Mouse (Mus musculus): ENCODE data around the gene Gak. TPM values are rescaled to one million over a fixed set of nuclear protein-coding genes. Genes with fewer than 3 reads are reported as not detected.
"Not testable (repeated sequence)": the region's sequence is repeated elsewhere in the genome, so short reads cannot be mapped to it uniquely, and the experiment has no call there.

Gak gene
- polyA plus RNA-seq, 2 experiments from 2014 or later: 65.0 to 101 TPM

DNA sequence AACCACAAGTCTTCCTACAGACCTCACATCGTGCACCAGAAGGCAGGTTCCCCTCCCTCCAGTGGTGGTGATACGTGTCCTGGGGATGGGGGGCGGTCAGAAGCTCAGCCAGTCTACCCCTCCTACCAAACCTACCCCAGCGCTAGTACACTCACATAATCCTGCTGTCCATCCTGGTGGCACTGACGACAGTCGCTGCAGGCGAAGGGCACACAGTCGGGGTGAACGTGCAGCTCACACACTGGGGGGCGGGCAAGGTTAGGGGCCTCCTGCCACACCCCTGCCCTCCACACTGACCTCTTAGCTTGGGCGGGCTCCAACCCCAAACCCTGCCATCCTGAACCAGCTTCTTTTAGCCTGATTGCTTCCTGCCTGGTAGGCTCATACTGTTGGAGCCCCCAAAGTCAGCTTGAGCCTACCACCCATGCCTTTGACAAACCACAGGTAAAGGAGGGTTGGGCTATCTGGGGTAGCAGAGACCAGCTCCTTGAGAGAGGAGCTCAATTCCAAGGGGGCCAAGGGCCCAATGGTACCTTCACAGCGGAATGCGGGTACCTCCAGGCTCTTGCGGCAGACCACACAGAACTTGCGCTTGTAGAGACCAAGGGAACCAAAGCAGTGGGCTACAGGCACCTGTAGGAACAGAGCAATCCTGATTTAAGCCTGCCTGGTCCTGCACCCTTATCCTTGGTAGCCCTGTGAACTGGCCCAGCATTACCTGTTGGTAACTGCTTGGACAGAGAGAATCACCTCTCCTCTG, 26.5 kb upstream of the Gak start:
- no peak for ATAC-seq

- ATAC-seq: no peak
These were observed 25.8 kb upstream of the Gak start for GRCm38 (mm10) chr5:108655381-108655780.

- ATAC-seq: no peak
These were observed 25.0 kb upstream of the Gak start for GRCm38 (mm10) chr5:108654444-108654990.

DNA sequence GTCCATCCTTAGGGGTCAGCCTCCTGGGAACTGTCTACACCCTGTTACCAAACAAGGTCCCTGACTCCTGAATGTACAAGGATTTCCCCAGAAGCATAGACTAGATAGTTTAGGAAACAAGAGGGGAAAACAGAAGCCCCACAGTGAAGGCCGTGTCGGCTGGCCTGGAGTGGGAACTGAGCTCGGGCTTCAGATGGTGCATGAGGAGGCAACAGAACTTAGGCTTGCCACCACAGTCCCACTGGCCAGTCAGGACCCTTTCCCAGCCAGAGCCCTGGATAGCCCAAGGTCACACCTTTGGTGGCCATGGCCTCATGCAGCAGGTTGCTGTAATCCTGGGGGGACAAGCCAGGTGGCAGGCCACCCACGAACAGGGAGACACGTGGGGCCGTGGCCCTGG, 23.8 kb upstream of the Gak start:
- ATAC-seq: no peak

DNA sequence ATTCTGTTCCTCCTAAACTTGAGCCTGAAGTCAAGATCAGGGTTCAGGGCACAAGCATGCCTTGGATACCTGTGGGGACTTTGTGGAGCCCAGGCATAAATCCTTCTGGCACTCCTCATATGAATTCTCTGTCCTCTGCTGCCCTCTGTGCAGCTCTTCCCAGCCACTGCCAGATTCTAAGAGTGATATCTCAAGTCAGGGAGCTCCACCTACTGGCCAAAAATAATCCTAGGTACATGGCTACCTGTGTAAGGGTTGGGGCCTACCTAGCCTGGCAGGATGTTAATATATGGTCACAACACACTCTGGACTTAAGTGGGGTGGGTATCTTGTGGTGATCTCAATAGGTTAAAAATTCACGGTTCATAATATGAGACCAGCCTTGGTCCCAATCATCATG, 22.3 kb upstream of the Gak start:
- peak; percentile 91 for ATAC-seq

- ATAC-seq: no peak
These were observed 21.7 kb upstream of the Gak start for GRCm38 (mm10) chr5:108651136-108651720.

DNA sequence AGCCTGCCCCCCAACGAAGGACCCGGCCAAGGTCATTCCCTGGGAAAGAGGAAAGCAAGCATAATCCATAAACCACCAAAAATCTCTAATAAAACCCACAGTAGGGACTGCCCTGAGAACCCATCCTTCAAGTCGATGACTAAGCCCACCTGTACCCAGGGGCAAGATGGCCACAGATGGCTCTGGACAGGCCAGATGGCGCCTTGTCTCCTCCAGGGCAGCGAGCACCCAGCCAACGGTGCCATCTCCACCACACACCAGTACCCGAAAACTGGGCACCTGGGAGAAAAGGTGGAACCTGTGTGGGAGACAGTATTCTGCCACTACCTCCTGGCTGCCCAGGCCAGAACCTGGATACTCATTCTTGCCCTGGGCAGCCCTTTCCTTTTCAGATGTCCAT, 20.8 kb upstream of the Gak start:
- no peak for ATAC-seq

- no peak for ATAC-seq
These were observed 19.5 kb upstream of the Gak start for GRCm38 (mm10) chr5:108648937-108649576.

DNA sequence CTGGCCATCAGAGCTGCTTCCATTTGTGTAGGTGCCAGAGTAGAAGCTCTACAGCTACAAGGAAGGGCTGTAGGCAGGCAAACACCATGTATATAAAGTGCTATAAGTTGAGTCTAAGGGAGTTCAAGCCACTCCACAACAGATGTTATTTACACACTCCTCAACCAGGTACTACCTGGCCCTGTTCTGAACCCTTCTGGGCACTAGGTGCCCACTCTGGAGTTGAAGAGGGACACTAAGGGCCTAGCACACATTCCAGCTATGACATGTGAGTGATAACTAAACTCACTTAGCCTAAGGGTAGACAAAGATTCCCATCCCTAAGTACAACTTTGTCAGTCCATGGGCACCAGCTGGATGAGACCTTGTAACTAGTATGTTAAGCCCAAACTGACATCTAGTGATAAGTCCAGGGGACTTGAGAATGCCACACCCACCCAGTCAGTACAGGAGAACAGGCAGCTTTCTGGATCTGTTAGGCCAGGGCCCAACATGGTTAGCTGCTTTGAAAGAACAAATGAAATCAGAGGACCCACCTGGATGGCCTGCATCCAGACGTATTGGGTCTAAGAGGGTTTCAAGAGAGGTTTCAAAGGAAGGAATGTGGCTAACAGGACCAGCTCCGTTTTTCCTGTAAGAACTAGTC, 18.4 kb upstream of the Gak start:
- no peak for ATAC-seq

DNA sequence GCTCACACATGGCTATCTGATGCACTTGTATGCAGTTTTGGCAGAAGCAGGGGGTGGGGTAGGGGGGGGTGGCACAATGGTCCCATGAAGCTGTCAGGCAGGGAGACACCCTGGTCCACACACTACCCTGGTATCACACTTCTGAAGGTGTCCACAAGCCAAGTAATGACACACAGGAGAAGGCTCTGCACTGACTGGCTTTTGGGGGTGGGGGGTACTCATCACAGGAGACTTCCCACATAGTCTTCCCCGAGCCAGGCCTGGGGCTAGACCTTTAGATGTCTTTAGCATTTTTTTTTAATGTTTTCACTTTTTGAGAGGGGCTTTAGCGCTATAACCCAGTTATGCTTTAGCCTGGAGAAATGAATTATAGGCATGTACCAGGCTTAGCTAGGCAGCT, 17.8 kb upstream of the Gak start:
- ATAC-seq: no peak

DNA sequence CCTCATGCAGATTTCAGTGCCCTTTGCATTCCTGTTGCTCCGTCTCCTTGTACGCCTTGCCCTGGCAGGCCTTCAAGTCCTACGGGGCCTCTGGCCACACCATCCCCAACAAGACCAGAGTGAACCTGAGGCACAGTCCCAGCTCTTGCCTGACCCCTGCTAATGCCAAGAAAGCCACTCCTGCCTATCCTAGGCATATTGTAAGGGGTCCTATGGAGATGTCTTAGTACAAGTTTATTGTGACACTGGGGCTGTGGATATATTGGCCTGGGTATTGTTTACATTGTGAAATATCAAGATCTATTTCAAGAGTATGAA, 16.7 kb upstream of the Gak start:
- ATAC-seq: no peak

DNA sequence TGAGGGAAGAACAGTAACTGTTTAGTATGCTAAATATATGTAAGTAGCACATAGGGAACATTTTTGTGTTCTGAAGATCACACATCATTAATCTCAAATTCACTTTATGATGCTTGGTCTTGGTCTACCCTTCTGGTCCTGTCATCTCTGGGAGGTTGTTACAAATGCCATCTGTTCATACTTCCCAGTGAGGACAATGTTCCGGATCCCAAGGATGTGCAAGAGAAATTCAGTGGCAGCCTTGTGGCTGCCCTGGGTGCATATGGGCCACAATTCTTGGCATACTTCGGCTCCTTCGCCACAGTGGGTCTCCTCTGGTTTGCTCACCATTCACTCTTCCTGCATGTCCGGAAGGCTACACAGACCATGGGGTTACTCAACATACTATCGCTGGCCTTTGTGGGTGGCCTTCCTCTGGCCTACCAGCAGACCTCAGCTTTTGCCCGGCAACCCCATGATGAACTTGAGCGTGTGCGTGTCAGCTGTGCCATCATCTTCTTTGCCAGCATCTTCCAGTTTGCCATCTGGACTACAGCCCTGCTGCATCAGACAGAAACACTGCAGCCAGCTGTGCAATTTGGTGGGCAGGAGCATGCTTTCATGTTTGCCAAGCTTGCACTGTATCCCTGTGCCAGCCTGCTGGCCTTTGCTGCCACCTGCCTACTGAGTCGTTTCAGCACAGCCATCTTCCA, 16.2 kb upstream of the Gak start:
- no peak for ATAC-seq

DNA sequence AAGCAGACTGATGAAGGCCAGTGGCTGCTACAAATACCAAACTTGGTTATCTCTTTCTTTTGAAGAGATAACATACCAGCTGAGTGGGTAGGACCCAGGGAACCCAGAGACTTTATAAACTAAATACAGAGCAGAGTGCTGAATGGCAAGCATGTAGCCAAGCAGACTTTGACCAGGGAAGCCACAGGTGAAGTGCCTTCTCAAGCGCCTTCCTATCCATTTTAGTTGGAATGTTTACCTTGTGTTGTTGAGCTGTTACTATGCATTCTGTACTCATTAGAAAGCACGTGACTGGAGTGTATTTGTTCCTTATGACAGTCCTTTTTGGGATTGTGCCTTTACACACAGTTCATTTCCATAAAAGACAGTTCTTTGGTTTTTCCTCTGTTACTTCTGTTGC, 14.1 kb upstream of the Gak start:
- no peak for ATAC-seq

- ATAC-seq: no peak
These were observed 6.6 kb upstream of the Gak start for GRCm38 (mm10) chr5:108636172-108636571.

- not testable (repeated sequence) for ATAC-seq
These were observed 4.5 kb upstream of the Gak start for GRCm38 (mm10) chr5:108634088-108634487.

- no peak for ATAC-seq
These were observed 4.1 kb upstream of the Gak start for GRCm38 (mm10) chr5:108633676-108634075.

GRCm38 (mm10) chr5:108628891-108629633, 493 bp downstream of the Gak start:
- peak; percentile 45 for ATAC-seq

- no peak for ATAC-seq
These were observed 3.4 kb downstream of the Gak start for GRCm38 (mm10) chr5:108626050-108626660.

DNA sequence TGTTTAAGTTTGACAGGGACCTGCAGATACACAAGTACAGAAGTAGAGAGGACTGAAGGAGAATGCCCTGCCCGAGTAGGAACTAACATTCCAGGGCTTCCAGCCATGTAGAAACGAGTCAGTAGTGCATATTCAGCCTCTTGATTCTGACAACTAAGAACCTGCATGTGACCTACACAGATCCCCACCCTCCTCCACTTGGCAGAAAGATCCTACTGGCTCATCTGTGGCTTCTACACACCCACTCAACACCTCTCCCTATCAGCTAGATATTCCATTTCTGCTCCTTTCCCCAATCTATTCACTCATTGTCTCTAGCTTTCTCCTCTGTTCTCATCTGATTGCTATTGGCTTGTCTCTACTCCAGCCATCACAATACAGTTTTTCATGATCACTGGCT, 7.7 kb downstream of the Gak start:
- no peak for ATAC-seq

DNA sequence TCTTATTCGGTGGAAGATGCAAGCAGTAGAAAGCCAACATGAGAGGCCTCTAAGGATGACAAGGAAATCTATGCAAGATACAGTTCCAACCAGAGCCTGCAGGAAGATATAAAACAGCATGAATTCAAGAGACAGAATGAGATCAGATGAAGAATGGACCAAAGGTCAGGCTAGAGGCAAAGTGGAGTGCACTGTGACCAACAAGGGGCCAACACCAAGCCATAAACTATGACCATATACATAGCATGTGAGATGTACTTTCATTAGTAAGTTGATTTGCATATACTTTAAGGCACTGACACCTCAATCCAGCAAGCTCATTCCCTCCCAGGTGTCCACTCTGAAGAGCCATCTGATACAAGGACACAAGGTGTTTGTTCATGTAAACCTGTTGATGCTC, 19.1 kb downstream of the Gak start:
- ATAC-seq: no peak

- no peak for ATAC-seq
These were observed 27.0 kb downstream of the Gak start for GRCm38 (mm10) chr5:108602537-108602936.

DNA sequence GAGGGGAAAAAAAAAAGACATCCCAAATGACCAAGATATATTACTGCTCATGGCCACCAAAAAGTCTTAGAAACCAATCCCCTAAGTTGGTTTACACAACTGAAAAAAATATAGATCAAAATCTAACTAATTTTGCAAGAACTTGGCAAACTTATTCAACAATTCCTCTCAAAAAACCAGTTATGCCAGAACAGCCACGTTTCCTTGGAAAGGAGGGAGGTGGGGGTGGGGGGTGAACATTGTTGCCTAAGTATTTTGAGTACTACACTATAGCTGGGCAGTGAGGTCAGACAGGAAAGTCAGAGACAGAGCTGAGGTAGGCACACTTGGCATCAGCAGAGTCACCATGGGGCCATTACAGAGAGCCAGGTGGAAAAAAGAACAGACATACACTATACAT, 29.6 kb downstream of the Gak start:
- ATAC-seq: no peak
